Mouse (Mus musculus) midbrain, embryonic 14.5 days (tissue): Measurements from ENCODE around the gene Txndc17. TPM values are rescaled to one million over a fixed set of nuclear protein-coding genes. Genes with fewer than 3 reads are reported as not detected.
A peak's percentile ranks its signal among the peaks of the same experiment; 100 is the strongest.

Source experiments
- ATAC-seq: fragments of 200-750 bp; cut with Nextera tagmentation; 2 replicates; pipeline ENCODE4 v1.8.0; 2017; ENCODE audit warnings: moderate number of reproducible peaks, moderate library complexity; ENCODE audit not compliant: low FRiP score, low TSS enrichment
- DNase-seq: peaks from one replicate; pipeline ENCODE4 v3.0.0-alpha.2; 2015
- H3K27ac ChIP-seq: fragments of 300-500 bp; sonication (generic); replicated peaks from 2 replicates; pipeline ENCODE4 v1.5.1; 2014; ENCODE audit warnings: mild to moderate bottlenecking, low read depth, low read length, moderate library complexity
- H3K27me3 ChIP-seq: fragments of 300-500 bp; sonication (generic); 2 replicates; pipeline ENCODE4 v1.6.1; 2014; ENCODE audit warnings: low read length, control low read depth, mixed read lengths; ENCODE audit not compliant: control insufficient read depth, insufficient read depth
- H3K36me3 ChIP-seq: fragments of 300-500 bp; sonication (generic); 2 replicates; pipeline ENCODE4 v1.6.1; 2014; ENCODE audit warnings: low read length, control low read depth; ENCODE audit not compliant: control insufficient read depth, insufficient read depth
- H3K4me1 ChIP-seq: fragments of 300-500 bp; sonication (generic); 2 replicates; pipeline ENCODE4 v1.6.1; 2014; ENCODE audit warnings: mild to moderate bottlenecking, antibody characterized with exemption, low read length, control low read depth; ENCODE audit not compliant: control insufficient read depth, insufficient read depth
- H3K4me2 ChIP-seq: fragments of 300-500 bp; sonication (generic); 2 replicates; pipeline ENCODE4 v1.6.1; 2014; ENCODE audit warnings: mild to moderate bottlenecking, low read length, moderate library complexity
- H3K4me3 ChIP-seq: fragments of 300-500 bp; sonication (generic); replicated peaks from 2 replicates; pipeline ENCODE4 v1.5.1; 2014; ENCODE audit warnings: low read depth, low read length
- H3K9ac ChIP-seq: fragments of 300-500 bp; sonication (generic); replicated peaks from 2 replicates; pipeline ENCODE4 v1.6.1; 2014; ENCODE audit warnings: mild to moderate bottlenecking, low read length, moderate library complexity
- H3K9me3 ChIP-seq: fragments of 300-500 bp; sonication (generic); 2 replicates; pipeline ENCODE4 v1.6.1; 2016; ENCODE audit warnings: low read length, control low read depth, mixed read lengths; ENCODE audit not compliant: control insufficient read depth
- WGBS: fragments of 180-500 bp; shearing (Covaris S2); extraction: QIAGEN DNeasy Blood & Tissue Kit; methylation state at CpG from one replicate; pipeline ENCODE4 v1.1.7; 2014; 5-methylcytosine and 5-hydroxymethylcytosine counted together
- polyA plus RNA-seq: library from polyadenylated mRNA; unstranded; fragments of >200 nt; fragmentation: Nextera tagmentation; extraction: Ambion mirVana; gene quantifications from 2 replicates; pipeline ENCODE4 v1.2.1, GENCODE M21; 2014

Txndc17 gene
- polyA plus RNA-seq, 1 experiment from 2014 or later = 137 TPM

- Histone ChIP-seq H3K27me3 (no peaks in the 10 kb centered on the region), H3K4me3 (no peak overlapping the region), H3K9ac (no peak overlapping the region), H3K36me3 (peaks cover 63% of the 10 kb centered on the region), H3K4me2 (no peak overlapping the region), H3K27ac (no peak overlapping the region), H3K9me3 (no peaks in the 10 kb centered on the region), H3K4me1 (no peaks in the 10 kb centered on the region)
- ATAC-seq (no peak), DNase-seq (no peak)
- WGBS = 97% methylated on average over 4 of the region's 4 CpGs
Observed at GRCm38 (mm10) chr11:72181136-72181535, 26.2 kb upstream of the Txndc17 start.

DNA sequence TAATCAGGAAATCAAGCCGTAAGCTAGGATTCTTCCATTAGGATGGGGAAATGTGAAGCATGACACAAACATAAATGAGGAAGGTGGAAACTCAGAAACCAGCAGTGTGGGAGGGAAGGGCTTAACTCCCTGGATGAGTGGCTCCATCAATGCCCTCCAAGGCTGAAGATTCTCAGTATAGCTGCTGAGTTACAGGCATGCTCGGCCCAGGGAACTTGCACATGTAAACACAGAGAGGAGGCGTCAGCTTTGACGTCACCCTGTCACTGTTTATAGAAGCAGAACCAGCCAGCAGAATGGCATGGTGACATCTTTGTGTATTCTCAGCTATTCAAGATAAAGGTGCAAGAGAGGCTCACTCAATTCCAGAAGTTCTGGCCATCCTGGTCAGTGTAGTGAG lies 23.1 kb upstream of the Txndc17 start:
- ATAC-seq (no peak), DNase-seq (no peak)
- no peaks in the 10 kb centered on the region for H3K4me1 ChIP-seq
- H3K9me3 ChIP-seq = no peaks in the 10 kb centered on the region
- H3K9ac ChIP-seq = no peak overlapping the region
- H3K27me3 ChIP-seq = no peaks in the 10 kb centered on the region
- H3K4me3 ChIP-seq = no peak overlapping the region
- H3K27ac ChIP-seq = no peak overlapping the region
- H3K4me2 ChIP-seq = no peak overlapping the region
- peaks cover 56% of the 10 kb centered on the region for H3K36me3 ChIP-seq
- 90% methylated on average over 4 of the region's 4 CpGs for WGBS

- H3K4me1 ChIP-seq = no peaks in the 10 kb centered on the region
- H3K4me2 ChIP-seq = no peak overlapping the region
- peaks cover 68% of the 10 kb centered on the region for H3K36me3 ChIP-seq
- ATAC-seq (no peak), DNase-seq (no peak)
- H3K27ac ChIP-seq = no peak overlapping the region
- no peaks in the 10 kb centered on the region for H3K27me3 ChIP-seq
- no peaks in the 10 kb centered on the region for H3K9me3 ChIP-seq
- no peak overlapping the region for H3K4me3 ChIP-seq
- WGBS = 74% methylated on average over 1 of the region's 1 CpGs
- no peak overlapping the region for H3K9ac ChIP-seq
Observed at GRCm38 (mm10) chr11:72190857-72191256, 16.5 kb upstream of the Txndc17 start.

GRCm38 (mm10) chr11:72194259-72194658 lies 13.1 kb upstream of the Txndc17 start:
- no peaks in the 10 kb centered on the region for H3K27me3 ChIP-seq
- no peak overlapping the region for H3K27ac ChIP-seq
- no peak overlapping the region for H3K4me2 ChIP-seq
- H3K4me1 ChIP-seq = no peaks in the 10 kb centered on the region
- H3K9me3 ChIP-seq = no peaks in the 10 kb centered on the region
- DNase-seq (no peak), ATAC-seq (no peak)
- 96% methylated on average over 2 of the region's 2 CpGs for WGBS
- no peak overlapping the region for H3K4me3 ChIP-seq
- H3K9ac ChIP-seq = no peak overlapping the region
- peaks cover 75% of the 10 kb centered on the region for H3K36me3 ChIP-seq

- Histone ChIP-seq H3K9ac (no peak overlapping the region), H3K4me1 (no peaks in the 10 kb centered on the region), H3K36me3 (peaks cover 63% of the 10 kb centered on the region), H3K4me3 (no peak overlapping the region), H3K27ac (no peak overlapping the region), H3K4me2 (no peak overlapping the region), H3K9me3 (no peaks in the 10 kb centered on the region), H3K27me3 (no peaks in the 10 kb centered on the region)
- DNase-seq (no peak), ATAC-seq (no peak)
- WGBS = 93% methylated on average over 8 of the region's 8 CpGs
Observed at GRCm38 (mm10) chr11:72196506-72196905, 10.8 kb upstream of the Txndc17 start.

DNA sequence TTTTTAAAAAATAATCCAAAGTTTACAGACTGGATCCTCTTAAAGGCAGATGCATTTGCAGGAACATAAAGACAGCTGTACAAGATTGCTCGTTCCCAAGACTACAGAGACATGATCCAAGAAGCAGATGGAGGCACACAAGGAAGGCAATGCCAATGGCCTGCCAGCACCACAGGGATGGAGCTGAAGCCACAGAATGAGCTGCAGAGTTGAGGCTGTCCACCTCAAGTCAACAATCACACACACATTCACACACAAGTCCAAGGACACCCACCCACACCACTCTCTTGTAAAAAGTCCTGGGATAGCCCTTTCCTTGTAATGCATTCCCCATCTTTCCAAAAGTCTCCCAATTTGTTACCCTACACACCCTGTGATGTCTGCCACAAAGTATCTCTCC lies 3.9 kb upstream of the Txndc17 start:
- no peak for DNase-seq
- 25% methylated on average over 1 of the region's 1 CpGs for WGBS
- Histone ChIP-seq H3K27ac (no peak overlapping the region), H3K36me3 (peaks cover 24% of the 10 kb centered on the region), H3K4me2 (no peak overlapping the region), H3K4me1 (peaks cover 24% of the 10 kb centered on the region), H3K9ac (no peak overlapping the region), H3K27me3 (no peaks in the 10 kb centered on the region), H3K9me3 (no peaks in the 10 kb centered on the region), H3K4me3 (no peak overlapping the region)
- no peak for ATAC-seq

DNA sequence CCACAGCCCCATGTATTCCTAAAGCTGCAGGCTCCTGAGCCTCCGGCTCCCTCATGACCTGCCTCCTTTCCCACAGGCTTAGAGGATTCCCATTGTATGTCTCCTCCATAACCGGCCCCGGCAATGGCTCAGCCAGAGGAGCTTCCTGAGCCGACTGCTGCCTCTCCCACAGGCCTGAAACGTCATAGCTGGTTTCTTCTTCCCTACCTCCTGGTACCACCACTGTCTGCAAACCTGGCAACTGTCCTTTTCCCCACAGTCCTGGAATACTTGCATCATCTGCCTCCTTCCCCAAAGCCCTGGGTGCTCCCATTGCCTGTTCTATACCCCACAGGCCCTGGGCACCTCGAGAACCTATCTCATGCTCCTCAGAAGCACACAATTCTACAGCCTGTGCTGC lies 2.1 kb upstream of the Txndc17 start:
- peak overlapping the region; percentile 86 for H3K9ac ChIP-seq

GRCm38 (mm10) chr11:72206341-72207203 lies 775 bp upstream of the Txndc17 start, which contains the start of gene Gm43951:
TSS of gene Gm43951 (minus strand) at chr11:72206840.
- peak within 1 kb of the TSS; percentile 83 for H3K27ac ChIP-seq
- peak within 1 kb of the TSS; percentile 86 for H3K9ac ChIP-seq
- ATAC-seq = peak; percentile 47
- WGBS = under 1% methylated on average over 43 of the region's 43 CpGs
- peaks cover 24% of the 10 kb centered on the region for H3K4me1 ChIP-seq
- H3K4me3 ChIP-seq = peak within 1 kb of the TSS; percentile 81
- H3K9me3 ChIP-seq = no peaks in the 10 kb centered on the region
- H3K27me3 ChIP-seq = no peaks in the 10 kb centered on the region
- H3K36me3 ChIP-seq = peaks cover 30% of the 10 kb centered on the region
- DNase-seq = peak; percentile 52
- peak within 1 kb of the TSS; percentile 88 for H3K4me2 ChIP-seq

More for the DNA sequence above, 2.1 kb upstream of the Txndc17 start:
- Histone ChIP-seq H3K4me3 (peak overlapping the region; percentile 81), H3K27me3 (no peaks in the 10 kb centered on the region), H3K9me3 (no peaks in the 10 kb centered on the region), H3K36me3 (peaks cover 24% of the 10 kb centered on the region), H3K4me2 (peak overlapping the region; percentile 88), H3K4me1 (peaks cover 24% of the 10 kb centered on the region), H3K27ac (no peak overlapping the region)
- WGBS = 74% methylated on average over 6 of the region's 6 CpGs
- DNase-seq (no peak), ATAC-seq (no peak)

DNA sequence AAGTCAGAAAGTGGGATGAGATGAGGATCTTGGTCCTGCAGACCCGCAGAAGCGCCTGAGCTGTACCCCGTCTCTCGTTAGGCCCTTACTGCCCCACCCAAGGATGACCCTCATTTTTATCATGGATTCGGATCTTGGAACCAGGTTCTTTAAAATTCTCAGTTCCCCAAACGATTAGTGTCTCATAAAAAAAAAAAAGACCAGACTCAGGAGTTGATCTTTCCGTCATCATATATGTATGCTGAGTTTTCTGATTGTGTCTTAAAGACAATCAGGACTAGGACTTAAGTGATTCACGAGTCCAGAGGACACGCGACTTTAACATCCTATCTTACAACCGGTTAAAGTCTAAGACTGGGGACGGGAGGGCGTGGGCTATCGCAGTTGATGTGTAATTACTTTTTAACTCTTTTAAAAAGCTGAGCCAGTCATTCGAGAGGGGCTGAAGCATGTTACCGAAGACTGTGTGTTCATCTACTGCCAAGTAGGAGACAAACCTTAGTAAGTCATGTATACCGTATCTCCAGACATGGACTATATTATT lies 559 bp downstream of the Txndc17 start:
- H3K27me3 ChIP-seq = no peaks in the 10 kb centered on the region
- peak overlapping the region; percentile 81 for H3K4me3 ChIP-seq
- WGBS = 24% methylated on average over 17 of the region's 17 CpGs
- H3K27ac ChIP-seq = peak overlapping the region; percentile 83
- peaks cover 24% of the 10 kb centered on the region for H3K4me1 ChIP-seq
- H3K4me2 ChIP-seq = peak overlapping the region; percentile 88
- H3K36me3 ChIP-seq = peaks cover 30% of the 10 kb centered on the region
- H3K9ac ChIP-seq = peak overlapping the region; percentile 86
- ATAC-seq (no peak), DNase-seq (no peak)
- H3K9me3 ChIP-seq = no peaks in the 10 kb centered on the region
